Mouse (Mus musculus): Measurements from ENCODE around the gene Soga1.

- TF ChIP-seq CHD2 (IDR thresholded peaks at IDR 0.05; ENCODE audit: low read depth, low read length) = no peak
- TF ChIP-seq MAFK (IDR thresholded peaks at IDR 0.05; ENCODE audit: insufficient read depth, low read depth, low read length) = no peak
- no peak for TF ChIP-seq ZC3H11A (IDR thresholded peaks at IDR 0.05; ENCODE audit: borderline replicate concordance, low read depth, low read length)
These were observed 96.2 kb downstream of the Soga1 start for GRCm38 (mm10) chr2:156982864-156983263.

Data from ES-E14 (cell line).